Mouse (Mus musculus) megakaryocyte progenitor cell, adult 5-6 weeks (primary cell): ENCODE measurements around the gene Slc22a18. TPM values are rescaled to one million over a fixed set of nuclear protein-coding genes. Genes with fewer than 3 reads are reported as not detected.

Experiments used
- ATAC-seq: replicated peaks from 2 replicates; pipeline ENCODE4 v1.8.0; 2016; ENCODE audit warnings: mild to moderate bottlenecking, moderate TSS enrichment, inconsistent platforms; ENCODE audit not compliant: poor library complexity
- total RNA-seq, 2 experiments: library from RNA; stranded (forward) in 1 of 2; stranded (reverse) in 1 of 2; fragments of 157-497, 149-512 nt in 1 of 2; fragments of 200-1000 nt in 1 of 2; gene quantifications; 2 replicates each; pipeline versions ENCODE4 v1.2.3 to v1.2.4; 2015 to 2017

The Slc22a18 gene
- total RNA-seq, 2 experiments from 2014 or later = 1.5 TPM; not detected in 1

GRCm38 (mm10) chr7:143548231-143548961 lies 74.9 kb downstream of the Slc22a18 start:
- ATAC-seq = peak; percentile 40

Other genes starting within 250 kb of the Slc22a18 start
- 0.61 and 0.79 TPM in 2 replicates for gene Cdkn1c, start 12.7 kb upstream of the Slc22a18 start, total RNA-seq (2015)
- gene Cdkn1c, start 12.7 kb upstream of the Slc22a18 start, total RNA-seq (2017) = 0.41 and 0.58 TPM in 2 replicates
- 0.81 and 2.2 TPM in 2 replicates for gene Phlda2, start 29.4 kb downstream of the Slc22a18 start, total RNA-seq (2015)
- not detected in 2 replicates for gene Phlda2, start 29.4 kb downstream of the Slc22a18 start, total RNA-seq (2017)
- 75.6 and 76.8 TPM in 2 replicates for gene Nap1l4, start 75.4 kb downstream of the Slc22a18 start, total RNA-seq (2015)
- gene Nap1l4, start 75.4 kb downstream of the Slc22a18 start, total RNA-seq (2017) = 153 and 162 TPM in 2 replicates
- 40.3 and 55.4 TPM in 2 replicates for gene Cars, start 126.4 kb downstream of the Slc22a18 start, total RNA-seq (2015)
- 47.5 and 74.5 TPM in 2 replicates for gene Cars, start 126.4 kb downstream of the Slc22a18 start, total RNA-seq (2017)
- gene Tnfrsf26, start 155.0 kb downstream of the Slc22a18 start, total RNA-seq (2015) = 28.1 and 31.6 TPM in 2 replicates
- 20.1 and 20.5 TPM in 2 replicates for gene Tnfrsf26, start 155.0 kb downstream of the Slc22a18 start, total RNA-seq (2017)
- 8.3 and 13.6 TPM in 2 replicates for gene Tnfrsf22, start 175.9 kb downstream of the Slc22a18 start, total RNA-seq (2015)
- 2.8 and 5.7 TPM in 2 replicates for gene Tnfrsf22, start 175.9 kb downstream of the Slc22a18 start, total RNA-seq (2017)
- 3.9 and 5.8 TPM in 2 replicates for gene Tnfrsf23, start 212.1 kb downstream of the Slc22a18 start, total RNA-seq (2015)
- 0.20 and 2.1 TPM in 2 replicates for gene Tnfrsf23, start 212.1 kb downstream of the Slc22a18 start, total RNA-seq (2017)